Mouse (Mus musculus): ENCODE data around the gene Sirt4. TPM values are rescaled to one million over a fixed set of nuclear protein-coding genes. Genes with fewer than 3 reads are reported as not detected.

Sirt4 gene
- polyA plus RNA-seq, 1 experiment from 2014 or later: 19.2 TPM

DNA sequence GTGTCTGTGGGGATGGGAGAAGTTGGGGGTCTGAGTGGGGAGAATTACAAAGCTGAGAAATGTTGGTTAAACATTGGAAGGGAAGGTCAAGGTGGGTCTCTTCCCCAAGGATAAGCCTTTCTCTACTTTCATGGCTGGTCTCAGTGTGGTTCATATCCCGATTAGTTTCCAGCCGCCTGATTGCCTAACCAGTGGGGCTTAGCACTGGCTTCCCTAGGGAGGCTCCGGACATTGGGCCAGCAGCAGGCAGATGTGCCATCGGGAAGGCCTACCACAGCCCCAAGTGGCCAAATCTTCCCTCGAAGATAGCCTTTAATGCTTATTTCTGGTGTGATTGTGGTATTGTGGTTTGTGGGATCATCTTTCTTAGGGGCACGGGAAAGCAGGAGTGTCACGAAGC, 27.9 kb upstream of the Sirt4 start:
- no peak for DNase-seq (ENCODE audit: low spot score)
- H3K9me3 ChIP-seq (ENCODE audit: control insufficient read depth, low read length): no peaks in the 10 kb centered on the region
- ATAC-seq (ENCODE audit: insufficient number of reproducible peaks, low FRiP score, low TSS enrichment, low read depth): no peak
- no peaks in the 10 kb centered on the region for H3K27me3 ChIP-seq (ENCODE audit: control insufficient read depth, insufficient read depth, low read length)
- H3K4me1 ChIP-seq (ENCODE audit: control insufficient read depth, insufficient read depth, low read length): peaks cover 34% of the 10 kb centered on the region
- no peak overlapping the region for H3K4me3 ChIP-seq (ENCODE audit: low read depth, low read length)
- H3K27ac ChIP-seq (replicated peaks; ENCODE audit: low read depth, low read length): no peak overlapping the region
- WGBS: 95% methylated on average over 7 of the region's 7 CpGs
- H3K9ac ChIP-seq (ENCODE audit: low read length): no peak overlapping the region
- no peak overlapping the region for H3K4me2 ChIP-seq (ENCODE audit: low read depth, severe bottlenecking)
- no peaks in the 10 kb centered on the region for H3K36me3 ChIP-seq (ENCODE audit: control insufficient read depth, insufficient read depth, low read length)

DNA sequence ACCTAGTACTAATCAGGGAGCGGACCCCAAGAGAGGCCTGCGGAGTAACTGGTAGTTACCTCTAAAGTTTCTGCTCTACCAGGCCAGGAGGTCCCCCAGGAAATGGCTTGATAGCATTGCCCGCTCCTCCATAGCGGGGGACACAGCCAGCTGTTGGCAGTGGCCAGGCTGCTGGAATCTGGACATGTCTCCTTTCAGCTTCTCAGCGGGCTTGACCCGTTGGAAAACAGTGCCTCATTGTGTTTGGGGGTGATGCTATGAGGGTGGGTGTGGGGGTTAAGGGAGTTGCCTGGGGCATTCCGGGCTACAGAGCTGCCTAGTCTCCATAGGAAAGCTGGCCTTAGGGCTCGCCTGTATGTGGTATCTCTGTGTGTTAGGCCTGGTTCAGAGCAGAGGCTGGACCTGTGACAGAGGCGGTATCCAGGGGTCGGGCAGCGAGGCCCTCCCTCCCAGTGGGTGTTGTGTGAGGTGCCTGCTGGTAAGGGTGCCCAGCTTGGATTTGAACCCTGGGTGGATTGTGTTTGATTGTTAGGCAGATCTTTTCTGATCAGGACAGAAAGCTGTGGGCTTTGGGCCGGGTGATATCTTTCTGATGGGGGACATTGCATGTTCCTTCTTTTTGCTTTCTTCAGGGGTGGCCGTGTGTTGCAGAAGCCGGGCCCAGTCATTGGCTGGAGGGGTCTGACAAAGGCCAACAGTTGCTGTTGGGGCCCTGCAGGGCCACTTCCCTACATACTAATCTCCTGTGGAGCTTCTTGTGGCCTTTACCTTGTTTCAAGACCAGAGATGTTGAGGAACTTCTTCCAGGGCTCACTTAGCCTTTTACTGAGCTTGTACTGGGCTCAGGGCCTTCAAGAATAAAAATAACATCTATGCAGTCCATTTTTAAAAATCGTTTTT, 25.5 kb upstream of the Sirt4 start:
- Histone ChIP-seq H3K9ac (ENCODE audit: low read length) (no peak overlapping the region), H3K9me3 (ENCODE audit: control insufficient read depth, low read length) (no peaks in the 10 kb centered on the region), H3K36me3 (ENCODE audit: control insufficient read depth, insufficient read depth, low read length) (no peaks in the 10 kb centered on the region), H3K27ac (replicated peaks; ENCODE audit: low read depth, low read length) (peak overlapping the region; percentile 37), H3K27me3 (ENCODE audit: control insufficient read depth, insufficient read depth, low read length) (no peaks in the 10 kb centered on the region), H3K4me1 (ENCODE audit: control insufficient read depth, insufficient read depth, low read length) (peaks cover 32% of the 10 kb centered on the region), H3K4me3 (ENCODE audit: low read depth, low read length) (no peak overlapping the region), H3K4me2 (ENCODE audit: low read depth, severe bottlenecking) (no peak overlapping the region; the same call in 1 of the 2 replicates)
- DNase-seq (ENCODE audit: low spot score): no peak
- WGBS: 78% methylated on average over 15 of the region's 15 CpGs
- no peak for ATAC-seq (ENCODE audit: insufficient number of reproducible peaks, low FRiP score, low TSS enrichment, low read depth)

DNA sequence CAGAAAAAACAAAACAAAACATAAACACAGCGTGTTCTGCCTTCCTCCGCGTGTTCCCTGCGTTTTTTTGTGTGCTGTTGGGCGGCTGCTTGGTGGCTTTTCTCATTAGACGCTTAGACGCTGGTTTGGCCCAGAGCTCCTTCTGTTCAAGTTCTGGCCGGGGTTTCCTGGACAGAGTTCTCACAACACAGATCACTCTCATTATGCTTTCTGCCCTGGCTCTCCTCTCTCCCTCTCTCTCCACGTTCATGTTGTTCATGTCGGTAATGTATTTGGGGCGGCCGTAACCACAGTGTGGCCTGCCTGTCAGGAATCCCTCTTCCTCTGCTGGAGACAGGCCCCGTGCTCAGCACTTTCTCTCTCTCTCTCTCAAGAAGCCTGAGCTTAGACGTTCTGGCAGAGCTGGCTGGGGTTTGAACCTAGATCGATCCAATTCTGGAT, 24.8 kb upstream of the Sirt4 start:
- Histone ChIP-seq H3K4me2 (ENCODE audit: low read depth, severe bottlenecking) (no peak overlapping the region; the same call in 1 of the 2 replicates), H3K27ac (replicated peaks; ENCODE audit: low read depth, low read length) (peak overlapping the region; percentile 37), H3K4me1 (ENCODE audit: control insufficient read depth, insufficient read depth, low read length) (peaks cover 25% of the 10 kb centered on the region), H3K36me3 (ENCODE audit: control insufficient read depth, insufficient read depth, low read length) (no peaks in the 10 kb centered on the region), H3K9ac (ENCODE audit: low read length) (no peak overlapping the region), H3K9me3 (ENCODE audit: control insufficient read depth, low read length) (no peaks in the 10 kb centered on the region), H3K4me3 (ENCODE audit: low read depth, low read length) (no peak overlapping the region), H3K27me3 (ENCODE audit: control insufficient read depth, insufficient read depth, low read length) (no peaks in the 10 kb centered on the region)
- ATAC-seq (ENCODE audit: insufficient number of reproducible peaks, low FRiP score, low TSS enrichment, low read depth) (no peak), DNase-seq (ENCODE audit: low spot score) (no peak)
- 56% methylated on average over 15 of the region's 15 CpGs for WGBS

DNA sequence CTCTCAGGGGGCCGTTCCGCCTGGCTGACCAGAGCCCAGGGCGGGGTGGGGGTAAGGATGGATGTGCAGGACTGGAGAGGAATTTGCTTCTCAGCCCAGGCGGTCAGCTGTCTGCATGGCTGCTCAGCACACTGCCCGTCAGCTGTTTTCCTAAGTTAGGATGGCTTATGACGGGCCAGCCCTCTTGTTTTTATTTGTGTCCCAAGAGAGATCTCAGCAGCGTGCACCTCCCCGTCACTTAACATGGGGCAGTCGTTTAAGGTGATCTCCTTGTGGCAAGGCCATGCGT, 24.3 kb upstream of the Sirt4 start:
- H3K27me3 ChIP-seq (ENCODE audit: control insufficient read depth, insufficient read depth, low read length): no peaks in the 10 kb centered on the region
- H3K9me3 ChIP-seq (ENCODE audit: control insufficient read depth, low read length): no peaks in the 10 kb centered on the region
- H3K4me3 ChIP-seq (ENCODE audit: low read depth, low read length): peak overlapping the region; percentile 77; the same call in 1 of the 2 replicates
- DNase-seq (ENCODE audit: low spot score): no peak
- H3K27ac ChIP-seq (replicated peaks; ENCODE audit: low read depth, low read length): no peak overlapping the region; the same call in 1 of the 2 replicates
- 53% methylated on average over 10 of the region's 10 CpGs for WGBS
- H3K36me3 ChIP-seq (ENCODE audit: control insufficient read depth, insufficient read depth, low read length): no peaks in the 10 kb centered on the region
- peaks cover 19% of the 10 kb centered on the region for H3K4me1 ChIP-seq (ENCODE audit: control insufficient read depth, insufficient read depth, low read length)
- peak overlapping the region; percentile 85 for H3K4me2 ChIP-seq (ENCODE audit: low read depth, severe bottlenecking)
- peak overlapping the region; percentile 41 for H3K9ac ChIP-seq (ENCODE audit: low read length)
- no peak for ATAC-seq (ENCODE audit: insufficient number of reproducible peaks, low FRiP score, low TSS enrichment, low read depth)

DNA sequence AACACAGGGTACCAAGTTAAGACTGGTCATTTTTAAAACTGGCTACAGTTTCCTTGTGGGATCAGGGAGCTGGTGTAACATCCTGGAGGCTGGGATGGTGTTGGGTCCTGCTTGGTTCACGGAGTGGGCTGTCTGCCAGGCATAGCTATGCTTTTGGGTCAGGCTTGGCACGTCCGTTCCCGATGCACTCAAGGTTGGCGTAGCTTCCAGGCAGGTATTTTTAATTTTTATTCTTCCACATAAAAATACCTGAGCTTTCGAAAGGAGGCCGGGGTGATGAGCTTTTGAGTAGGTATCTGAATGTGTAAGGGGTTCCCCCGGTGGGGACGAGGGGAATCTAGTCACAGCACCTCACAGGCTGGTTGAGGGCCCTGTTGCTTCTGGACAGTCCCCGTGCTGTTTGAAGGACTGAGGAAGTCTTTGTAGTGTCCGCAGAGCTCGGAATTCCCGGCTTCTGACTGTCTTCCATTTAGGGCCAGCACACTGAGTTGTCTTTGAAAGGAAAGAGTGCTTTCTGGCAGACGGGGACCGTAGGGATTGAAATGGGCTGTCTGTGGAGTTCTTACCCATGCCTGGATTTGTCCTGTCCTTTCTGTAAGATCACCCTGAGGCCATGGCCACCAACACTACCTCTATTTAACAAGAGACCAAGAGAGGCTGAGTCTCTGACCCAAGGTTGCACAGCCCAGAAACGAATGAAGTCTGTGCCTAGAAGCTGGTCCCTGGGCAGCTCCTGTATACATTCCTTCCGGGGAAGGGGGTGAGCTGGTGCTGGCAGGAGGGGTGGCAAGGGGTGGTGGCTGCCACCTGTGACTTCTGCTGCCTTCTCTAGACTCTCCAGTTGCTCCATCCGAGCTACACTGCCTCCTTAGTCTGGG, 23.7 kb upstream of the Sirt4 start:
- Histone ChIP-seq H3K4me1 (ENCODE audit: control insufficient read depth, insufficient read depth, low read length) (peaks cover 19% of the 10 kb centered on the region), H3K36me3 (ENCODE audit: control insufficient read depth, insufficient read depth, low read length) (no peaks in the 10 kb centered on the region), H3K27ac (replicated peaks; ENCODE audit: low read depth, low read length) (no peak overlapping the region), H3K27me3 (ENCODE audit: control insufficient read depth, insufficient read depth, low read length) (no peaks in the 10 kb centered on the region), H3K4me3 (ENCODE audit: low read depth, low read length) (peak overlapping the region; percentile 77), H3K9ac (ENCODE audit: low read length) (peak overlapping the region; percentile 76), H3K9me3 (ENCODE audit: control insufficient read depth, low read length) (no peaks in the 10 kb centered on the region), H3K4me2 (ENCODE audit: low read depth, severe bottlenecking) (peak overlapping the region; percentile 85)
- 62% methylated on average over 18 of the region's 18 CpGs for WGBS
- DNase-seq (ENCODE audit: low spot score) (no peak), ATAC-seq (ENCODE audit: insufficient number of reproducible peaks, low FRiP score, low TSS enrichment, low read depth) (no peak)

DNA sequence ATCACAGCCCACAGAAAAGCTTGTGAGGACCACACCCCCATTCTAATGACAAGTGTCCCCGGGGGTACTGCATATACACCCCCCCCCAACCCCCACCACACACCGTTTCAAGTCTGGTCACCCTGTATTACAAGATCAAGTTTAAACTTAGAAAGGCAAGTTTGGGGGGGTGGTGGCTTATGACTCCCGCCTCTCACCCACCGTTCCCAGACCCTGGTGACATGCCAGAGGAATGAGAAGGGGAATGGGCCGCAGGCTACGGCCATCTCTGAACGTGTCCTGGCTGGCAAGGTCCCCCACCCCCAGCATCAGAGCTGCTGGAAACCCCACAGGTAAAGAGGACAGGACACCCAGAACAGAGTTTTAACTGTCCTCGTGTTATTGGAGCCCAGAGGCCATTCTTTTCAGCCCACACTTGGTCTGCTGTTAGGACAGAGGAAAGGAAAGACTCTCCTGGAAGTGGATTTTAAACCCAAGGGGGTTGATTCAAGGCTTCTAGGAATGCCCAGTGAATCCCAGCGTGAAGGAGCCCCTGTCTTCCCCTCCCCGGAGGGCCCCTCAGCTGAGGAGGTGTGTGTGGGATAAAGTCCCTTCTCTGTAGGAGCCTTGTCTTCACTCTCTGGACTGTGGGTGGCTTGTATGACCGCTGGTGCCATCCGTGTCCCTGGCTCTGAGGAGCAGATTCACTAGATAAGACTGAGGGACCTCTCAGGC, 22.9 kb upstream of the Sirt4 start:
- Histone ChIP-seq H3K27ac (replicated peaks; ENCODE audit: low read depth, low read length) (no peak overlapping the region), H3K27me3 (ENCODE audit: control insufficient read depth, insufficient read depth, low read length) (no peaks in the 10 kb centered on the region), H3K4me2 (ENCODE audit: low read depth, severe bottlenecking) (peak overlapping the region; percentile 85), H3K4me3 (ENCODE audit: low read depth, low read length) (peak overlapping the region; percentile 77), H3K9me3 (ENCODE audit: control insufficient read depth, low read length) (no peaks in the 10 kb centered on the region), H3K36me3 (ENCODE audit: control insufficient read depth, insufficient read depth, low read length) (no peaks in the 10 kb centered on the region), H3K4me1 (ENCODE audit: control insufficient read depth, insufficient read depth, low read length) (peaks cover 19% of the 10 kb centered on the region), H3K9ac (ENCODE audit: low read length) (peak overlapping the region; percentile 76)
- DNase-seq (ENCODE audit: low spot score): no peak
- WGBS: 35% methylated on average over 12 of the region's 12 CpGs
- peak; percentile 8; the same call in 1 of the 2 replicates for ATAC-seq (ENCODE audit: insufficient number of reproducible peaks, low FRiP score, low TSS enrichment, low read depth)

DNA sequence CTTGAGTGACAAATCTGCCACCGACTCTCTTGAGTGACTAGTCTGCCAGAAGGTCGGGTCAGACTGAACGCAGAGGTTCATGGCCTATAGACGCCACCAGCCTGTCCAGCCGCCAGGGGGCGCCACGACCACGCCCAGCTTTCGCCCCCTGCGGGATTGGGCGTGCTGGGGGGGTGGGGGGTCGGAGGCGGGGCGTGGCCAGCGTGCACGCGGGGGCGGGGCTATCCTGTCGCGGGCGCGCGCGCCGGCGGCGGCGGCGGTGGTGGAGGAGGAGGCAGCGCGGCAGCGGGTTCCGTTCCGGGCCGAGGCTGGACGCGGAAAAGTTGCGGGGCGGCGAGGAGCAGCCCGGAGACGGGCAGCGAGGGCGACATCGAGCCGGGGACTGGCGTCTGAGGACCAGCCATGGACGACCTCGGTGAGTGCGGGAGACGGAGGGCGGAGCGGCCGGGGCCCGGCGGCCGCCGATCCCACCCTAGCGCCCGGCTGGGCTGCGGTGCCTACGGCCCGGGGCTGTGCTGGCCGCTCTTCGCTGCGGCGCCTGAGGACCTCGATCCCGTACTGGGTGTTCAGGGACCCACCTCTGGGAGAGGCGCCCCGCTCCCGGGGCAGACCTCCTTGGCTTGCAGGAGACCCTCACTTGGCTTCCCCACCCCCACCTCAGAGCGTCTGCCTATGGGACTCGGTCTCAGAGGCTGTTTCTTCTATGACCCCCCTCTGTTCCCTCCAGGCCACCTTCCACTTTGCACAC, 22.1 kb upstream of the Sirt4 start, which contains the start of gene Pxn:
TSS of gene Pxn (plus strand) at position 223 of the 748 bp plus-strand sequence.
- Histone ChIP-seq H3K27ac (replicated peaks; ENCODE audit: low read depth, low read length) (no peak within 1 kb of the TSS), H3K27me3 (ENCODE audit: control insufficient read depth, insufficient read depth, low read length) (no peaks in the 10 kb centered on the region), H3K4me2 (ENCODE audit: low read depth, severe bottlenecking) (peak within 1 kb of the TSS; percentile 85), H3K36me3 (ENCODE audit: control insufficient read depth, insufficient read depth, low read length) (no peaks in the 10 kb centered on the region), H3K9ac (ENCODE audit: low read length) (peak within 1 kb of the TSS; percentile 76), H3K4me1 (ENCODE audit: control insufficient read depth, insufficient read depth, low read length) (peaks cover 19% of the 10 kb centered on the region), H3K4me3 (ENCODE audit: low read depth, low read length) (peak within 1 kb of the TSS; percentile 77), H3K9me3 (ENCODE audit: control insufficient read depth, low read length) (no peaks in the 10 kb centered on the region)
- ATAC-seq (ENCODE audit: insufficient number of reproducible peaks, low FRiP score, low TSS enrichment, low read depth) (peak; percentile 84), DNase-seq (ENCODE audit: low spot score) (peak; percentile 96)
- under 1% methylated on average over 63 of the region's 74 CpGs for WGBS
